Mouse (Mus musculus) kidney, postnatal 14 days (tissue): Measurements from ENCODE around the gene BC049715.
"Not testable (repeated sequence)": the region's sequence is repeated elsewhere in the genome, so short reads cannot be mapped to it uniquely, and the experiment has no call there.

ENCODE experiments used
- DNase-seq: peaks from one replicate; pipeline ENCODE4 v3.0.0; 2022; ENCODE audit warnings: mixed read lengths

The BC049715 gene

DNA sequence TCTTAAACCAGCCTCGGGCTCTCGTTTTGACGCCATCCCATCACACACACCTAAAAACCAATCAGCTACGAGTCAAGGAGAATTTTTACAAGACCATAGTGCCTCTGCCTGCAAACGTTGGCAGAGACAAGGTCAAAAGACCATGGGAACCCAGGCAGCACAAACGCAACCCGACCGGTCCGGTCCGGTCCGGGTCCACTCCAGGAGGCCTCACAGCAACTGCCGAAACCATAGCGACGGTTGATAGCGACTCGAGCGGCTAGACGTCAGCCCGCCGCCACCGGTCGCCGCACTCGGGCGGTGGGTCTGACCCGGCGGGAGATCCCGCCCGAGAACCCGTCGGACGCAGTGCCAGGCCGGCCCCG, at the start of gene BC049715:
Gene BC049715, plus strand, starts transcription at position 111 of the 365 bp plus-strand sequence.
- no peak for DNase-seq

GRCm38 (mm10) chr6:136781377-136781986, 45.9 kb upstream of the BC049715 start, which contains the start of gene Gucy2c:
Gene Gucy2c, minus strand, starts transcription at chr6:136781765.
- DNase-seq, result no peak

- DNase-seq, result no peak
Observed at GRCm38 (mm10) chr6:136782146-136782545, 45.3 kb upstream of the BC049715 start.

GRCm38 (mm10) chr6:136782761-136783160, 44.7 kb upstream of the BC049715 start:
- no peak for DNase-seq

- peak; percentile 80 for DNase-seq
Observed at GRCm38 (mm10) chr6:136789391-136789971, 37.9 kb upstream of the BC049715 start.

DNA sequence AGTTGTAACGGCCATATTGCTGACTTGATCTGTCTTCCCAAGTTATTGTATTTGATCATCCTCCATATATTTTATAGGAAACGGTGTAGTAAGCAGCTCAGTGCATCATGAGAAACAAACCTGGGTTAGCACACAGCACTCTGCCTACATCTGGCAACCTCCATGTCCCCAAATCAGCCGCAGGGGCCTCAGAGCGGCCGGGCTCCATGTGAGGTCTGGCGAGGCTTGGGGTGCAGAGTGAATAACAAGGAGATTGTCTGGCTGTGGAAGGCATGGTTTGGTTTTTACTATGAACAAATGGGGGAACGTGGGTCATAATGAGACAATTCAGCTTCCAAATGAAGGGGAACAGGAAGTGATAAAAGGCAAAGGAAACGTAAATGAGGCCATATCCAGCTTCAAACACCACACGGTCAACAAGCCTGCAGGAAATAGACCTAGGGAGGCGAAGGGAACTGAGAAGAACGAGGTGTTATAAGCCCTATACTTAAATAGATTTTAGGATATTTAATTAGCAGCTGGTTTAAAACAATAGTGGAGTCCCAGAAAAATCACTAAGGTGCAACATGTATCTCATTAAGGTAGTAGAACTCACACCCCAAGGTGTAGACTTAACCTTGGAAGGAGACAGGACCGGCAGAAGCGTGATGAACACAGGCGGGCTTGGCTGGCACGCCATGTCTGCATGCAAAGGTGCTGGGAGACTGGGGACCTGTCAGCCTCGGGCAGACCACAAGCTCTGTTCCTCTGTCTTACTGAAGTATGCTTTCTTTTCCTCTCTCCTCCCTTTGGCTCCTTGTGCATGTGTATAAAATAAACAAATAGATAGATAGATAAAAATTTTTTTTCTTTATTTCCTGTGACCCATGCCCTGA, 34.3 kb upstream of the BC049715 start:
- DNase-seq, result no peak

GRCm38 (mm10) chr6:136793831-136794525, 33.4 kb upstream of the BC049715 start:
- no peak for DNase-seq

GRCm38 (mm10) chr6:136795110-136795509, 32.3 kb upstream of the BC049715 start:
- no peak for DNase-seq

- no peak for DNase-seq
Observed at GRCm38 (mm10) chr6:136795850-136796249, 31.6 kb upstream of the BC049715 start.

DNA sequence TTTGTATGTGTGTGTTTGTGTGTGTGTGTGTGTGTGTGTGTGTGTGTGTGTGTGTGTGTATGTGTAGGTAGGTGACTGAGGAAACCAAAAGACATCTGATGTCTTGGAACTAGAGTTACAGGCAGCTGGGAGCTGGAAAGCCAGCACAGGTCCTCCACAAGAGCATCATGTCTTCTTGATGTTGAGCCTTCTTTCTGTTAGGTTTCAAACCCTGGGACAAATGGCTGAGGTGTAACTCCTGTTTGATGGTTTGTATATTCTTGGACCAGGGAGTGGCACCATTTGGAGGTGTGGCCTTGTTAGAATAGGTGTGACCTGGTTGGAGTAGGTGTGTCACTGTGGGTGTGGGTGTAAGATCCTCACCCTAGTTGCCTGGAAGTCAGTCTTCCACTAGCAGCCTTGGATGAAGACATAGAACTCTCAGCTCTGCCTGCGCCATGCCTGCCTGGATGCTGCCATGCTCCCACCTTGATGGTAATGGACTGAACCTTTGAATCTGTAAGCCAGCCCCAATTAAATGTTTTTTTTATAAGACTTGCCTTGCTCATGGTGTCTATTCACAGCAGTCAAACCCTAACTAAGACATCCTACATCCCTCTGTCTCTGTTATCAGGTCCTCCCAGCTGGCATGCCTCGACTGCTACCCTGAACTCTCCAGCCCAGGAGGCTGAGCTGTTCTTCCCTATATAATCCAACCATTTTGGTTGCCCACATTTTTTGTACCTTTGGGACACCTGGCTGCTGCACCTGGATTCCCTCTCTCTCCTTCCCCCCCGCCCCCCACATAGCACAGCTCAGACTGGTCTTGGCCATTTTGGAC, 29.3 kb upstream of the BC049715 start:
- not testable (repeated sequence) for DNase-seq

GRCm38 (mm10) chr6:136800710-136801109, 26.7 kb upstream of the BC049715 start:
- no peak for DNase-seq

DNA sequence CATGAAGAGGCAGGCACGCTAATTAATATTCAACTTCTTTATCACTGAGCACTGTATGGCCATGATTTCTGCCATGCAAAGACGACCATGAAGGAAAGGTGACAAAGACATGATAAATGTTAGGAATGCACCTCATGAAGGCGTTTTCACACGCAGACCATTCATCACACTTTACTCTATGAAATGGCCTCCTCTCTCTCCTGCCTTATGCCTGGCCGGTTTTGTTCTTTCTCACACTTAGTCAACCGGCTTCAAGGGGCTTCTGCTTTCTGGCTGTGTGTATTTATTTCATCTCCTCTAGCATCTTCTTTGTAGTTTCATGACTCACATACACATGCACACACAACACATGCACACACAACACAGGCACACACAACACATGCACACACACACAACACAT, 26.2 kb upstream of the BC049715 start:
- DNase-seq, result no peak

GRCm38 (mm10) chr6:136803093-136803738, 24.2 kb upstream of the BC049715 start:
- DNase-seq, result no peak

DNA sequence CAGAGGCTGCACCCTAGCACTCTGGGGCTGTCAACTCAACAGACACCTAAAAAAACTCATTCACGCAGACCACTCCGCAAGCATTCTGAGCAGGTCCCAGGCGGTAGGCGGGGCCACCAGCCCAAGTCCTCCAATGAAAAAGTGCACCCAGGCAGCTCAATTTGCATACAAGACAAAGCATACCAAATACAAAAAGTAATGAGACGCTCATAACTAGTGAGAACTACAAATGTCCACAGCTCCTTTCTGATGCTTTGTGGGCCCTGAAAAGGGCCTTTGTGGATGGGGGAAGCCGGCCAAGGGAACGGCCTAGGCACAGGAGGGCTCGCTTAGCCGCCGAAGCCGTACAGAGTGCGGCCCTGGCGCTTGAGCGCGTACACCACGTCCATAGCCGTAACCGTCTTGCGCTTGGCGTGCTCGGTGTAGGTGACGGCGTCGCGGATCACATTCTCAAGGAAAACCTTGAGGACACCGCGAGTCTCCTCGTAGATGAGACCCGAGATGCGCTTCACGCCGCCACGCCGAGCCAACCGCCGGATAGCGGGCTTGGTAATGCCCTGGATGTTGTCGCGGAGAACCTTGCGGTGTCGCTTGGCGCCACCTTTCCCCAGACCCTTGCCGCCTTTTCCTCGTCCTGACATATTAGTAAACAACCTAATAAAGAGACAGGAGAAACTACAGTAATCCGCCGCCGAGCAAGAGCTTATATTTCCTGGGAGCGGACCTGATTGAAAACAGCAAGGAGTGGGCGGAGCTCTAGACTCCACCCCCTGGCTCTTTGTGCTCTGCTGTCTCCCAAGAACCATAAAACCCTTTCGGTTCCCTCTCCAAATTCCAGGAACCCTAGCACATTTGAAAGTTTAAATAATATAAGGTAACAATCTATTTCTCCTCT, 23.4 kb upstream of the BC049715 start, which contains the start of gene Hist4h4:
Gene Hist4h4, minus strand, starts transcription at position 677 of the 895 bp plus-strand sequence.
- peak; percentile 97 for DNase-seq

GRCm38 (mm10) chr6:136804705-136805408, 22.6 kb upstream of the BC049715 start:
- DNase-seq, result no peak

DNA sequence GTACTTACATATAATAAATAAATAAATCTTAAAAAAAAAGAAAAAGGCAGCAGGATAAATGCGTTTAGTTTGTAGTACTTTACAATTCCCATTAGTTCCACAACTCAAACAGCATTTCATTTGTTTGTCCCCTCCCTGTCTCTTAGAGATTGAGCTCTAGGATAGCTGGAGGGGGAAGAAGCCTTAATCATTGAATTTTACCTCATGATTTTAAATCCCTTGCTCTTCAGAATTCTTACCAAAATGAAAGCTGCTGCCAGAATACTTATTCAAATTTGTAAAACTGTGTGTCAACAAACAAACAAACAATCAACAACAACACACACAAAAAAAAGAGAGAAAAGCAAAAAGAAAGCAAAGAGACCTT, 22.0 kb upstream of the BC049715 start:
- no peak for DNase-seq

DNA sequence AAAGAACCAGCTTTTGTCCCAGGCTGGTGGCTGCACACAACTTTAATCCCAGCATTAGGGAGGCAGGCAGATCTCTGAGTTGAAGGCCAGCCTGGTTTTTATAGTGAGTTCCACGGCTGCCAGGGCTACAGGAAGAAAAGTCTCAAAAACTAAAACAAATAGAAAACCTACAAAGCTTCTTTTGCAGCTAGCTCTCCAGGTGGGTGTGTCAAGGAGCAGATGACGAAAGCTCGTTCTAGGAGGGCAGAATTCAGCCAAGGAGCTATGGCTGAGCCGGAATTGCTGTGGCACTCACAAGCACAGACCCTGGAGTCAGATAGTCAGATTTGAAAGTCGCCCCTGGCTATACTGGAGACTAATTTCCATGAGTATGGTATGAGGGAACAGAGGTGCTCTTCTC, 20.6 kb upstream of the BC049715 start:
- no peak for DNase-seq

- DNase-seq, result no peak
Observed at GRCm38 (mm10) chr6:136807395-136808013, 19.9 kb upstream of the BC049715 start.

DNA sequence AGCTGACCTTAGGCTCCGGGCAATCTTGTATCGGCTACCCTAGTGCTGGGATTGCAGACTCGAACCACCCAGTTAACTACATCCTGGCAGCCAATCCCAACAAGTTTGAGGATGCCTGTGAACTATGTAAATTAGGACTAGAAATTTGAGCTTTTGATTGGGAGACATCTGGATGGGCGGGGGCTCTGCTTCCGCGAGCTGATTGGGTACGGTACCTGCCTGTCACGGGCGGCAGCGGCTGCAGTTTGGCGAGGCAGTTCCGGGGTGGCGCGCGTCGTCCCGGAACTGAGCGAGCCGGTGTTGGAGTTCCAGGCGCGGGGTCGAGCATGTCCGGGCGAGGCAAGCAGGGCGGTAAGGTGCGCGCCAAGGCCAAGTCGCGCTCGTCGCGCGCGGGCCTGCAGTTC, 19.4 kb upstream of the BC049715 start, which contains the start of gene H2afj:
Gene H2afj, plus strand, starts transcription at position 231 of the 404 bp plus-strand sequence.
- DNase-seq, result peak; percentile 98
